Mouse (Mus musculus): Measurements from ENCODE around the gene Ssh2.

Ssh2 gene

DNA sequence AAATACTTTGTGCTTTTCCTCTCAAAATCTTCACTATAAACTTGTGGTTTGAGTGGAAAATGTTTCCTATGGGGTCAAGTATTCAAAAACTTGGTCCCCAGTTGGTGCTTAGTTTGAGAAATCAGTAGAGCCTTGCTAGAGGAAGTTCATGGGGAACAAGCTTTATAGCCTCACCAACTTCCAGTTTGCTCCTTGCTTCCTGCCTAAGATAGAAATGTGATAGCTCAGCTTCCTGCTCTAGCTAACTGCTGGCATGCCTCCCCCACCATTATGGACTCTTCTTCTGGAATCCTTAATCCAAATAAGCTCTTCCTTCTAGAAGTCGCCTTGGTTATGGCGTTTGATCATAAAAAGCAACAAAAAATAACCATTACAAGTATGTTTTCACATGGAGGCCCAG lies 190.2 kb downstream of the Ssh2 start:
- DNase-seq (ENCODE audit: low read depth, low spot score), result no peak

GRCm38 (mm10) chr11:77409879-77410278 lies 193.8 kb downstream of the Ssh2 start:
- no peak for DNase-seq (ENCODE audit: low read depth, low spot score)

DNA sequence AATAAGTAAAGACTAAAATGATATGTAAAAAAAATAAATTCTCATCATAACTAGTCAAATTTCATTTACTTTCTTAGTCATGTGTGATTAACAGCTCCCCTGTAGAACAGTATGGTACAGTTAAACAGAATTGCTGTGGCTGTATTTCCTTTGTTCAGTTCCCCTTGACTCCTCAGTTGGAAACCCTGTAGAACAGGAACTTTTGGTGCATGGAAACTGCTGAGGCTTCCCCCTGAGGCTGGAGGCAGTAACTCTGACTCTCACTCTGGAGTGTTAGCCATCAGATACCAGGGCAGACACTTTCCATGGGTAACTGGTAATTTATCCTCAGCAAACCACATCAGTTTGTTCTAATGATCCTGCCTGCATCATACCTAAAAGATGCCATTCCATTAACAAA lies 195.2 kb downstream of the Ssh2 start:
- no peak for DNase-seq (ENCODE audit: low read depth, low spot score)

- DNase-seq (ENCODE audit: low read depth, low spot score), result no peak
These were observed 198.2 kb downstream of the Ssh2 start for GRCm38 (mm10) chr11:77414141-77414839.

- DNase-seq (ENCODE audit: low read depth, low spot score), result no peak
These were observed 200.3 kb downstream of the Ssh2 start for GRCm38 (mm10) chr11:77416212-77417000.

GRCm38 (mm10) chr11:77418021-77418420 lies 201.9 kb downstream of the Ssh2 start:
- DNase-seq (ENCODE audit: low read depth, low spot score), result no peak

DNA sequence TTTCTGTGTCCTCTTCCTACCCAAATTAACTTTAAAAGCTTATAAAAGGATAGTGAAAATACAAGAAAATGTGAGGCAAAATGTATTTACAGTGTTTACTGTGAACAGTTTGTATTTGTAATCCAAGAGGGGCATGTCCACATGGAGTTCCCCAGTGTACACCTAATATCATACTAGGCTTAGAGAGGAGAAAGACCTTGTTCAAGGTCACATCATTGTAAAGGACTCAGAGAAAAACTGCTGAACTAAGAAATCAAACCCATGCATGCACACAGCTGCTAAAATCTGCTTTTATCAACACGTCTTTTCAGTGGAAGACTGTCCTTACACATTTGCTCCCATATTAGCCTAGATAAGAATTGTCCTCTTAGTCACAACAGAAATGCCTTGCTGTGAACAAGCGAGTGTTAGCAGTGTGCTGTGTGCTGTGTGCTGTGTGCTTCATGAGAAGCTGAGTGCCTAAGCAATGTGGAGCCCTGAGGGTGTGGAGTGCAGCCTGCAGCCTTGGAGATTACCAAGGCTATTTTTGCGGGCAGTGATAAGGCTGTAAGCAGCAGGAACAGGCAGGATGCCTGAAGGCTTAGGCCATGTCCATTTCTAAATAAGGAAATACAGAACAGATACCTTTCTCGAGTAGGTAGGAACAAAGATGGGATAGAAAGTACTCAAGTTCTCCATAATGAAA lies 207.2 kb downstream of the Ssh2 start:
- no peak for DNase-seq (ENCODE audit: low read depth, low spot score)

DNA sequence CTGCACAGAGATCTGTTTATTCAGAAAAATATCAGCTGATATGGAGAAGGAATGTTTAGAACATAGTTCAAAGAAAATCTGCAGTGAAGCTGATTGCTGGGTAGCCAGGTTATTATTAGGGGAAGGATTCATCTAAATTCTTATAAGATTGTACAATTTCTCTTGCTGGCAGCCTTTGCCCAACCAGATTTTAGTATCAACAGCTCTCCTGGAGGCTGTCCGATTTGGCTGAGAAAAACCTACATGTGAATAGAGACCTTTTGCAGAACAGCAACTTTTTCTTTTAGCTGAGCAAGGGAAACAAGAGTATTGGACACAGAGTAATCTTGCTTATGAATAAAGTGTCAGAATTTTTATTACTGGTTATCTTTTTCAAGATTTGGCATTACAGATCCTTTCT lies 212.4 kb downstream of the Ssh2 start:
- no peak for DNase-seq (ENCODE audit: low read depth, low spot score)

GRCm38 (mm10) chr11:77437026-77437425 lies 220.9 kb downstream of the Ssh2 start:
- DNase-seq (ENCODE audit: low read depth, low spot score), result no peak

DNA sequence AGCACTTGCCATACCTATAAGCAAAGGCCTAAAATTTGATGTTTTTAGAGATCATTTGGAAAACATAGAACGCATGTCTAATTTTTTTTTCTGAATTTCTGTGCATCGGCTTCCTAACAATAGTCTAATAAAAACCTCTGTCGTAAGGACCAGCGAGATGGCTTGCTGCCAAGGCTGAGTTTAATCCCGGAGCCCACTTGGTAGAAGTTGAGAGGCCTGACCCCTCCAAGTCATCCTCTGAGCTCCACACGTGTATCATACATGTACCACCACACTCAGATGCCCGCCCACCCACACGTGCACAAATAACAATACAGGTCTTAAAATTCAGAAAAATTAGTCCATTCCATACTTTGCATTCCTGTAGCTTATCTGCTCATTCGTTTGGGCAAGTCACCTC lies 224.0 kb downstream of the Ssh2 start:
- no peak for DNase-seq (ENCODE audit: low read depth, low spot score)

DNA sequence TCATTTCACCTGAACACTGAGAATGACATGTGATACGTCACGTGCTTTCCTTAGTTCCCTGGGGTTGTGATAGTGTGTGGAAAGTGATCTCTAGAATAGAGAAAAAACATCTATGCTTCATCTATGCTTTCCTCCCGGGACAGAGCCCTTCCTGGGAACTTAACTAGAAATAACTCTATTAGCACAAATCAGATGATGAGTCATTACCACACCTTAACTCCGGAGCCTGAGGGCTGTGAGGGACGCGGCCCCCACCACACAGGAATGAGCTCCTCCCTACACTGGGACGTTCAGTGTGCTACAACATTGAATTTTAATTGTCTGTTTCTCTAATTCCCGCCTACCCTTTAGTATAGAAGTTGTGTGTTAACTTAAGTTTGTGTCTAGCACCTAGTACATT lies 224.9 kb downstream of the Ssh2 start:
- no peak for DNase-seq (ENCODE audit: low read depth, low spot score)

GRCm38 (mm10) chr11:77442186-77443170 lies 226.4 kb downstream of the Ssh2 start:
- no peak for DNase-seq (ENCODE audit: low read depth, low spot score)

GRCm38 (mm10) chr11:77444939-77445338 lies 228.9 kb downstream of the Ssh2 start:
- DNase-seq (ENCODE audit: low read depth, low spot score), result no peak

DNA sequence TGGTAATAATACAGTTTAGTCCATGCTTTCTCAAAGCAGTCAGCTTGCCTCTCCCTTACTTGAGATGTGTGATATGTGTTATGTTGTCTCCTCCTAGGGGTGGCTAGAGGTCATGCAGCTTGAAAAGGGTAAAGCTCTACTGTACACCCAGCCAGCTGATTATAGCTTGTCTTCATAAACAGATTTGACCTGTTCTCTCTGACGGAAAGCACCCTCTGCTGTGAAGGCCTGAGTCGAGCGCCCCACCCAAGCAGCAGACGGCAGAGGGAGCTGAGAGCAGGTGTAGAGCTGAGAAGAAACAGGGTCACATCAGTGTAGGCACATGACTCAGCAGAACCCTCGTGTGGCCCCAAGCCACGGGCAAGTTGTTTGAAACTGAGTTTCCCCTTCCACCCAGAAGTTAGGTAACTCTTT lies 230.5 kb downstream of the Ssh2 start:
- DNase-seq (ENCODE audit: low read depth, low spot score), result peak; percentile 79

- DNase-seq (ENCODE audit: low read depth, low spot score), result no peak
These were observed 233.1 kb downstream of the Ssh2 start for GRCm38 (mm10) chr11:77449224-77449623.

DNA sequence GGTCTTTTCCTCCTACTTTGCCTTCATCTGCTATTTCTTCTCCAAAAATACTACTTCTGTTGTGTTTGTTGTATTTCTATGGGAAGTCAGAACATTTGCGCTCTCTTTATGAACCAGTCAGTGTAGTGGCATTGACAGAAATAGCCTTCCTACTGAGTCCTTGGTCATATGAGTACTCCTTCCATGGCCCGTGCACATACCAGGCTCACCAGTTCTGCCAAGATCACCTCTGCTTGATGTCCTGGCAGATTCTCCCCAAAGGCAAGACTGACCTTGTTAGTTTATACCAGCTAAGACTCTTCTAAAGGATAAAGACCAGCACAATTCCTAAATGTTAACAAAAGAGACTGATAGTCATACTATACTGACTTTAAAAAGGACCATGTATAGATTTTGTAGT lies 235.6 kb downstream of the Ssh2 start:
- DNase-seq (ENCODE audit: low read depth, low spot score), result no peak

- DNase-seq (ENCODE audit: low read depth, low spot score), result no peak
These were observed 237.3 kb downstream of the Ssh2 start for GRCm38 (mm10) chr11:77453388-77453787.

- DNase-seq (ENCODE audit: low read depth, low spot score), result no peak
These were observed 239.9 kb downstream of the Ssh2 start for GRCm38 (mm10) chr11:77455770-77456510.

DNA sequence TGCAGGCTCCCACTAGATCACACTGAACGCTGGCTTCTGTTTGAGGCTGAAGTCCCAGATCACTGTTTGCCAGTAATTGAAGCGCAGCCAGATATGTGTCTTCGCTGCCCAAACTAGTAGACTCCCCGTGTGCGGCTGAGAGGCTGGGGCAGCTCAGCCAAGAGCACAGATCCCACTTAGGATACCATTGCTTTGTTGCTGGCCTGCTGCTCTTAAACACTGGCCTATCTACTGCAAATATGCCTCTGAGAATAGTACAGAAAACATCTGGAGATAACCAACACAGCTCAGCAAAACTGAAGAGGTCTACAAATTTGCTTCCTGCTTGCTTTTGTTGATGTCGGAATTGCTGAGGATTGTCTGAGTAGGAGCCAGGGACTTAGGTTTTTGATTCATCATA lies 240.8 kb downstream of the Ssh2 start:
- DNase-seq (ENCODE audit: low read depth, low spot score), result no peak

- DNase-seq (ENCODE audit: low read depth, low spot score), result no peak
These were observed 245.8 kb downstream of the Ssh2 start for GRCm38 (mm10) chr11:77461856-77462255.
